8 mouse cellular contexts compared by ENCODE assay signal in genomic region chr19:5963883-5964562, GRCm38 (mm10). TPM values are rescaled to one million over a fixed set of nuclear protein-coding genes. Genes with fewer than 3 reads are reported as not detected.
A peak's percentile ranks its signal among the peaks of the same experiment; 100 is the strongest.
DNase-seq lines count a peak whose midpoint lies in the region; ATAC-seq and TF ChIP-seq lines count a peak whose summit lies in the region.

Gene Pola2 (minus strand): TSS chr19:5964202.

- TF ChIP-seq CTCF in cortical plate, adult 2 months (IDR thresholded peaks at IDR 0.05; ENCODE audit: extremely low read depth, insufficient read depth, low read length): no peak

- H3K4me3 ChIP-seq in cortical plate, adult 2 months (ENCODE audit: insufficient read depth, low read length): peak within 1 kb of the TSS; percentile 67

- peak; percentile 71 for ATAC-seq in activated CD4-positive, CD25-positive, alpha-beta regulatory T cell, adult 4 months
- ATAC-seq in inflammation-experienced regulatory T-cells, adult 6 months: peak; percentile 87
- ATAC-seq in megakaryocyte-erythroid progenitor cell, adult 5-6 weeks (replicated peaks; ENCODE audit: low FRiP score, low TSS enrichment, poor library complexity, severe bottlenecking): peak; percentile 57

- TF ChIP-seq POLR2A in cortical plate, adult 2 months (IDR thresholded peaks at IDR 0.05; ENCODE audit: extremely low read depth, insufficient read depth, low read length): peak; percentile 78

- no peak within 1 kb of the TSS for H3K27ac ChIP-seq in cortical plate, adult 2 months (ENCODE audit: insufficient read depth, low read length)

- intact Hi-C loops in gastrocnemius, postnatal 14 days (cut with DNase I; ENCODE audit: low total_unique reads): loop anchor here (10.0 kb wide), 1 partner anchor 161 kb away; the partner anchor contains the start of gene Snx15
- intact Hi-C loops in left cerebral cortex, postnatal 10 days (cut with DNase I): loop anchor here (2.0 kb wide), 2 partner anchors 55 to 81 kb away; no protein-coding TSS in a partner anchor

- peak; percentile 86 for DNase-seq in gastrocnemius, postnatal 14 days
- DNase-seq in left cerebral cortex, postnatal 10 days (ENCODE audit: extremely low spot score in 1 of 2, low spot score in 2 of 2): peak; percentile 82 to 92
- peak; percentile 90 for DNase-seq in right cerebral cortex, postnatal 25 days
- peak; percentile 83 to 88 for DNase-seq in urinary bladder, postnatal 4 days (ENCODE audit: low spot score in 2 of 2)

- H3K4me1 ChIP-seq in cortical plate, adult 2 months (ENCODE audit: control insufficient read depth, insufficient read depth, low read length): no peaks in the 10 kb centered on the region

RNA-seq across cellular contexts. Expression of gene Pola2, which starts in this region (rescaled TPM):
- polyA plus RNA-seq in activated CD4-positive, CD25-positive, alpha-beta regulatory T cell, adult 4 months (2017; shearing (Covaris generic)): 10 to 100 TPM; 16.5 to 17.5 TPM
- 11.7 and 12.9 TPM in 2 replicates for polyA plus RNA-seq in cortical plate, adult 2 months (2012; rRNA removed)
- total RNA-seq in gastrocnemius, postnatal 14 days (2021): 10 to 100 TPM; 10.9 to 13.2 TPM
- polyA plus RNA-seq in inflammation-experienced regulatory T-cells, adult 6 months (2017; shearing (Covaris generic)): 10 to 100 TPM; 14.2 to 20.4 (median 14.7) TPM
- total RNA-seq in left cerebral cortex, postnatal 10 days (2021): 10 to 100 TPM in 1 of 2 experiments, 1 to 10 TPM in 1; 8.0 to 10.7 TPM
- 134 and 164 TPM in 2 replicates for total RNA-seq in megakaryocyte-erythroid progenitor cell, adult 5-6 weeks (2014; fragmentation: Nextera tagmentation)
- 62.6 and 87.0 TPM in 2 replicates for total RNA-seq in megakaryocyte-erythroid progenitor cell, adult 5-6 weeks (2017)

Comparison
In these comparisons a context has a peak if more than half of its experiments do, and no peak if none do; other contexts are left out.
1. RNA of gene Pola2 (total RNA-seq): 62.6 to 164 TPM in megakaryocyte-erythroid progenitor cell, adult 5-6 weeks; 10.9 to 13.2 TPM in gastrocnemius, postnatal 14 days and 8.0 to 10.7 TPM in left cerebral cortex, postnatal 10 days; every median in the first group is over 4 times any median in the second.
2. Peak in every context shown above with its lines, with median percentiles within 50 percentile points of each other: ATAC-seq and DNase-seq.